Mouse (Mus musculus) small intestine, adult 2 months (tissue): ENCODE measurements around the gene Itprid1. TPM values are rescaled to one million over a fixed set of nuclear protein-coding genes. Genes with fewer than 3 reads are reported as not detected.
A peak's percentile ranks its signal among the peaks of the same experiment; 100 is the strongest.

Experiments
- H3K27ac ChIP-seq: fragments of 200-500 bp; 2 replicates; pipeline ENCODE4 v1.5.1; 2012; ENCODE audit warnings: low read depth, low read length, control low read depth, inconsistent platforms; ENCODE audit not compliant: insufficient read depth
- H3K27me3 ChIP-seq: fragments of 200-500 bp; 2 replicates; pipeline ENCODE4 v1.6.1; 2012; ENCODE audit warnings: mild to moderate bottlenecking, moderate library complexity, low read length, inconsistent platforms; ENCODE audit not compliant: control insufficient read depth, insufficient read depth
- H3K36me3 ChIP-seq: fragments of 200-500 bp; 2 replicates; pipeline ENCODE4 v1.6.1; 2012; ENCODE audit warnings: mild to moderate bottlenecking, low read length, control low read depth, inconsistent platforms; ENCODE audit not compliant: control insufficient read depth, insufficient read depth
- H3K4me1 ChIP-seq: fragments of 200-500 bp; 2 replicates; pipeline ENCODE4 v1.6.1; 2012; ENCODE audit warnings: low read length, inconsistent platforms, mixed read lengths; ENCODE audit not compliant: control insufficient read depth, insufficient read depth, insufficient read length
- H3K4me3 ChIP-seq: fragments of 200-500 bp; 2 replicates; pipeline ENCODE4 v1.5.1; 2012; ENCODE audit warnings: low read depth, mild to moderate bottlenecking, control low read depth, inconsistent platforms, low read length, moderate library complexity
- CTCF ChIP-seq: fragments of 200-500 bp; IDR thresholded peaks from 2 replicates; pipeline ENCODE4 v1.5.1; 2012; ENCODE audit warnings: low read depth, mild to moderate bottlenecking, control low read depth, inconsistent platforms, low read length, moderate library complexity, mixed read lengths; ENCODE audit not compliant: insufficient replicate concordance, insufficient read length; ENCODE audit errors: extremely low read depth
- POLR2A ChIP-seq: fragments of 200-500 bp; IDR thresholded peaks from 2 replicates; pipeline ENCODE4 v1.6.1; 2012; ENCODE audit warnings: low read depth, mild to moderate bottlenecking, control low read depth, inconsistent platforms, low read length, moderate library complexity
- WGBS: fragments of 180-500 bp; shearing (Covaris S2); methylation state at CpG from one replicate; pipeline ENCODE4 v1.1.7; 2018; 5-methylcytosine and 5-hydroxymethylcytosine counted together
- polyA plus RNA-seq: library from polyadenylated mRNA; depleted of rRNA; stranded (reverse); fragments of >200 nt; gene quantifications from 2 replicates; pipeline ENCODE4 v1.2.3, GENCODE M21; 2012

Gene Itprid1
- polyA plus RNA-seq, 1 experiment, result 0.51 TPM

DNA sequence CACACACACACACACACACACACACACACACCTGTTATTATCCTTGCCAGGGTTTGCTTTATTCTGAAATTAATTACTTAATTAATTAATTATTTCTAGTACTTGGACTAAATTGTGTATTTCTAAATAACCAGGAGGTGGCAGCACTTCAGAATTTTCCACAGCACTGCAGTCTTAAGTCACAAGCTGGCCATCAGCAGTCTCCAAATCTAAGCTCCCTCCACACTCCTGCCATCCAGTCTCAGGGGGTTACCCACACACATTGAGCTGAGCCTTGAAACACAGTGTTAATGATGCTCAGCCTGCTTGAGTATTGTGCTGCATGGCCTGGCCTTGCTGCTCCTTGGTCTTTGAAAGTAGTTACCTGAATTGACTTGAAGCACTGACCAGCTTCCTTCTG is 136.3 kb downstream of the Itprid1 start:
- Histone ChIP-seq H3K4me1 (no peaks in the 10 kb centered on the region), H3K36me3 (no peaks in the 10 kb centered on the region), H3K4me3 (no peak overlapping the region), H3K27me3 (no peaks in the 10 kb centered on the region), H3K27ac (no peak overlapping the region)
- TF ChIP-seq CTCF (no peak), POLR2A (no peak)

DNA sequence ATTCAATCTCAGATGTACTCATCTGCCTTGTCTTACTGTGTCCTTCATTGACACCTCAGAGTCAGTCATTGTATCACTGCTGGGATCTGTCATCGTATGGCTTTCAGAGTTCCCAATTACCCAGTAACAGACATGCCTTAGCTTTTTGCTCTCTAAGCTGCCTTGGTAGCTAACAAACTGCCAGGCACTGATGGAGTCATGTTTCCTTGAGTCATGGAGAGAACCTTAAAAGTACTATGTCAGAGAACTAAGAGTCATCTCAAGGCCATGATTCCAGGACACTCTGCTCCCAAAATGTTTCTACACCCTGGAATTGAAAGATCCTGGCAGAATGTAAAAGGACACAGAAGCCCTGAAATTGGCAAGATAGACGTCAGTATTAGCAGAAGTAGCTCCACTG is 143.1 kb downstream of the Itprid1 start:
- Histone ChIP-seq H3K4me1 (no peaks in the 10 kb centered on the region), H3K27me3 (no peaks in the 10 kb centered on the region), H3K36me3 (no peaks in the 10 kb centered on the region), H3K4me3 (no peak overlapping the region), H3K27ac (no peak overlapping the region)
- TF ChIP-seq CTCF, result no peak
- no peak for TF ChIP-seq POLR2A
- 81% methylated on average over 2 of the region's 2 CpGs for WGBS

GRCm38 (mm10) chr6:56008711-56009110 is 172.0 kb downstream of the Itprid1 start:
- Histone ChIP-seq H3K4me1 (no peaks in the 10 kb centered on the region), H3K4me3 (no peak overlapping the region), H3K36me3 (no peaks in the 10 kb centered on the region), H3K27ac (no peak overlapping the region), H3K27me3 (no peaks in the 10 kb centered on the region)
- TF ChIP-seq POLR2A (no peak), CTCF (no peak)
- 84% methylated on average over 4 of the region's 4 CpGs for WGBS

DNA sequence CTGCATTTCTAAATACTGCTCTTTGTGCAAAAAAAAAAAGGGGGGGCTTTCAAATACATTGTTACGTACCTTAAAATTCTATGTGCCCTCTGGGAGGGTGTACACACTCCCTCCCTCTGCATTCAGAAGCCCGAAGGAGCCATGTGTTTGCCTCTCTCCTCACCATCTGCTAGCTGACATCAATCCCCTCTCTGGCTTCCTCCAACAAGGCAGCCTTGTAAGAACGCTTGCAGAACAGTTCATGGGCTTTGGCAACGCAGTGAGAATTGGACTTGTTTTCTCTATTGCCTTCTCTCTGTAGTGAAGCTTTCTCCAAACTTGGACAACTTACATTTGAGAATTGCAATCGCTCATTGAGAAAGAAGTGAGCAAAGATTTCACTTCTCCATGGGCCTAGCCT is 175.7 kb downstream of the Itprid1 start:
- Histone ChIP-seq H3K36me3 (no peaks in the 10 kb centered on the region), H3K27me3 (no peaks in the 10 kb centered on the region), H3K4me3 (no peak overlapping the region), H3K27ac (no peak overlapping the region), H3K4me1 (no peaks in the 10 kb centered on the region)
- TF ChIP-seq CTCF, result no peak
- no peak for TF ChIP-seq POLR2A
- WGBS, result 80% methylated on average over 5 of the region's 5 CpGs

GRCm38 (mm10) chr6:56017291-56017994 is 180.7 kb downstream of the Itprid1 start, which contains the start of gene Ppp1r17:
Gene Ppp1r17 (plus strand): TSS chr6:56017497.
- Histone ChIP-seq H3K27me3 (no peaks in the 10 kb centered on the region), H3K4me1 (no peaks in the 10 kb centered on the region), H3K36me3 (no peaks in the 10 kb centered on the region), H3K4me3 (no peak within 1 kb of the TSS), H3K27ac (no peak within 1 kb of the TSS)
- 74% methylated on average over 16 of the region's 16 CpGs for WGBS
- no peak for TF ChIP-seq POLR2A
- TF ChIP-seq CTCF, result no peak

DNA sequence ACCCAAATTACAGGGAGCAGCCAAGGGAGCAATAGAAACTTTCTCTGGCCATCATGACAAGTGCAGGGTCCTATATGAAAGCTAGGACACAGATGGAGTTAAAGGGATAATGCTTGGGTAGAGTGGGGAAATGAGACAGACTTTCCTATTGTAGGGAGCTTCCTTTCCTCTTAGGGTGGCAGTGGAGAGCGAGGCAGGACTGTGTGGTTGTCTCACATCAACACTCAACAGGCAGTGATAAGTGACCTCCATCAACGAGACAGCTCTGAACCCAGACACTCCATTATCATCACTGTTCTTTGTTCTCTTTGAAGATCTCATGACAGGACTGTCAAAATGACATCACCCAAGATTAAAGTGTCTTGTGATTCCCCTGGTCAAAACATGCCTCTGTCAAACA is 182.9 kb downstream of the Itprid1 start:
- TF ChIP-seq CTCF (no peak), POLR2A (no peak)
- 48% methylated on average over 2 of the region's 2 CpGs for WGBS
- H3K4me1 ChIP-seq, result no peaks in the 10 kb centered on the region
- no peak overlapping the region for H3K27ac ChIP-seq
- H3K27me3 ChIP-seq, result no peaks in the 10 kb centered on the region
- H3K36me3 ChIP-seq, result no peaks in the 10 kb centered on the region
- H3K4me3 ChIP-seq, result no peak overlapping the region

GRCm38 (mm10) chr6:56025533-56025932 is 188.8 kb downstream of the Itprid1 start:
- peak; percentile 14; the same call in 1 of the 2 replicates for TF ChIP-seq CTCF
- no peak for TF ChIP-seq POLR2A
- no peaks in the 10 kb centered on the region for H3K36me3 ChIP-seq
- H3K27ac ChIP-seq, result no peak overlapping the region
- H3K27me3 ChIP-seq, result no peaks in the 10 kb centered on the region
- WGBS, result 61% methylated on average over 2 of the region's 2 CpGs
- no peaks in the 10 kb centered on the region for H3K4me1 ChIP-seq
- no peak overlapping the region for H3K4me3 ChIP-seq
